Mouse (Mus musculus) liver, embryonic 12.5 days (tissue): Measurements from ENCODE around the gene Hcrtr1. TPM values are rescaled to one million over a fixed set of nuclear protein-coding genes. Genes with fewer than 3 reads are reported as not detected.

ENCODE experiments used
- ATAC-seq: fragments of 200-750 bp; cut with Nextera tagmentation; 2 replicates; pipeline ENCODE4 v1.8.0; 2017; ENCODE audit warnings: moderate number of reproducible peaks, mild to moderate bottlenecking, moderate library complexity
- H3K27ac ChIP-seq: fragments of 300-500 bp; sonication (generic); 2 replicates; pipeline ENCODE4 v1.5.1; 2016; ENCODE audit warnings: mild to moderate bottlenecking
- H3K27me3 ChIP-seq: fragments of 300-500 bp; sonication (generic); replicated peaks from 2 replicates; pipeline ENCODE4 v1.6.1; 2016; ENCODE audit warnings: mild to moderate bottlenecking, moderate library complexity
- H3K36me3 ChIP-seq: fragments of 300-500 bp; sonication (generic); 2 replicates; pipeline ENCODE4 v1.6.1; 2016; ENCODE audit warnings: mild to moderate bottlenecking, moderate library complexity
- H3K4me1 ChIP-seq: fragments of 300-500 bp; sonication (generic); 2 replicates; pipeline ENCODE4 v1.6.1; 2016
- H3K4me2 ChIP-seq: fragments of 300-500 bp; sonication (generic); 2 replicates; pipeline ENCODE4 v1.6.1; 2016; ENCODE audit warnings: mild to moderate bottlenecking, moderate library complexity
- H3K4me3 ChIP-seq: fragments of 300-500 bp; sonication (generic); 2 replicates; pipeline ENCODE4 v1.5.1; 2016; ENCODE audit warnings: mild to moderate bottlenecking, moderate library complexity
- H3K9ac ChIP-seq: fragments of 300-500 bp; sonication (generic); 2 replicates; pipeline ENCODE4 v1.6.1; 2016; ENCODE audit warnings: mild to moderate bottlenecking, moderate library complexity
- H3K9me3 ChIP-seq: fragments of 300-500 bp; sonication (generic); replicated peaks from 2 replicates; pipeline ENCODE4 v1.6.1; 2016; ENCODE audit warnings: mild to moderate bottlenecking, moderate library complexity
- WGBS: fragments of 180-500 bp; shearing (Covaris S2); methylation state at CpG from one replicate; pipeline ENCODE4 v1.1.7; 2016; ENCODE audit not compliant: insufficient replicate concordance; 5-methylcytosine and 5-hydroxymethylcytosine counted together
- polyA plus RNA-seq: library from polyadenylated mRNA; unstranded; fragments of >200 nt; fragmentation: Nextera tagmentation; extraction: Ambion mirVana; gene quantifications from 2 replicates; pipeline ENCODE4 v1.2.1, GENCODE M21; 2016

The Hcrtr1 gene
- polyA plus RNA-seq, 1 experiment from 2014 or later = not detected

- no peaks in the 10 kb centered on the region for H3K9me3 ChIP-seq
- H3K9ac ChIP-seq = no peak overlapping the region
- H3K4me2 ChIP-seq = no peak overlapping the region
- 70% methylated on average over 7 of the region's 7 CpGs for WGBS
- no peak overlapping the region for H3K27ac ChIP-seq
- peaks cover 14% of the 10 kb centered on the region for H3K4me1 ChIP-seq
- peaks cover 17% of the 10 kb centered on the region for H3K36me3 ChIP-seq
- H3K4me3 ChIP-seq = no peak overlapping the region
- no peak for ATAC-seq
- H3K27me3 ChIP-seq = peaks cover 23% of the 10 kb centered on the region
Measured at GRCm38 (mm10) chr4:130131448-130132105, 7.6 kb downstream of the Hcrtr1 start.

GRCm38 (mm10) chr4:130130641-130131350, 8.4 kb downstream of the Hcrtr1 start:
- Histone ChIP-seq H3K9ac (no peak overlapping the region), H3K4me1 (peaks cover 14% of the 10 kb centered on the region), H3K4me3 (no peak overlapping the region), H3K27ac (no peak overlapping the region), H3K4me2 (no peak overlapping the region), H3K9me3 (no peaks in the 10 kb centered on the region), H3K36me3 (peaks cover 24% of the 10 kb centered on the region), H3K27me3 (peaks cover 16% of the 10 kb centered on the region)
- 63% methylated on average over 13 of the region's 13 CpGs for WGBS
- no peak for ATAC-seq

GRCm38 (mm10) chr4:130130082-130130481, 9.1 kb downstream of the Hcrtr1 start:
- Histone ChIP-seq H3K4me2 (no peak overlapping the region), H3K27me3 (peaks cover 11% of the 10 kb centered on the region), H3K27ac (no peak overlapping the region), H3K4me3 (no peak overlapping the region), H3K36me3 (peaks cover 32% of the 10 kb centered on the region), H3K4me1 (peaks cover 14% of the 10 kb centered on the region), H3K9ac (no peak overlapping the region), H3K9me3 (no peaks in the 10 kb centered on the region)
- no peak for ATAC-seq
- WGBS = 74% methylated on average over 10 of the region's 10 CpGs

- Histone ChIP-seq H3K9me3 (no peaks in the 10 kb centered on the region), H3K36me3 (peaks cover 43% of the 10 kb centered on the region), H3K27ac (no peak overlapping the region), H3K27me3 (peaks cover 9% of the 10 kb centered on the region), H3K4me3 (no peak overlapping the region), H3K9ac (no peak overlapping the region), H3K4me2 (no peak overlapping the region; the same call in 1 of the 2 replicates), H3K4me1 (peaks cover 14% of the 10 kb centered on the region)
- WGBS = 37% methylated on average over 5 of the region's 5 CpGs
- 0 out of 2 replicates have a peak, but pooled peaks have one; percentile 28 for ATAC-seq
Measured at GRCm38 (mm10) chr4:130128907-130129306, 10.3 kb downstream of the Hcrtr1 start.

- Histone ChIP-seq H3K27ac (no peak overlapping the region), H3K27me3 (peaks cover under 1% of the 10 kb centered on the region; the same call in 1 of the 2 replicates), H3K9me3 (no peaks in the 10 kb centered on the region), H3K4me3 (no peak overlapping the region), H3K4me1 (peaks cover 14% of the 10 kb centered on the region), H3K4me2 (no peak overlapping the region), H3K36me3 (peaks cover 72% of the 10 kb centered on the region), H3K9ac (no peak overlapping the region)
- 81% methylated on average over 5 of the region's 5 CpGs for WGBS
- ATAC-seq = no peak
Measured at GRCm38 (mm10) chr4:130125935-130126334, 13.2 kb downstream of the Hcrtr1 start.

GRCm38 (mm10) chr4:130125164-130125563, 14.0 kb downstream of the Hcrtr1 start:
- 82% methylated on average over 6 of the region's 6 CpGs for WGBS
- no peak overlapping the region for H3K9ac ChIP-seq
- H3K9me3 ChIP-seq = no peaks in the 10 kb centered on the region
- ATAC-seq = no peak
- H3K4me1 ChIP-seq = peaks cover 14% of the 10 kb centered on the region
- no peak overlapping the region for H3K4me2 ChIP-seq
- H3K36me3 ChIP-seq = peaks cover 78% of the 10 kb centered on the region
- no peak overlapping the region for H3K4me3 ChIP-seq
- no peaks in the 10 kb centered on the region for H3K27me3 ChIP-seq
- no peak overlapping the region for H3K27ac ChIP-seq

- ATAC-seq = no peak
- H3K27me3 ChIP-seq = no peaks in the 10 kb centered on the region
- no peak overlapping the region for H3K9ac ChIP-seq
- no peaks in the 10 kb centered on the region for H3K9me3 ChIP-seq
- H3K27ac ChIP-seq = no peak overlapping the region
- WGBS = 90% methylated on average over 4 of the region's 4 CpGs
- no peak overlapping the region for H3K4me2 ChIP-seq
- peaks cover 78% of the 10 kb centered on the region for H3K36me3 ChIP-seq
- peaks cover 14% of the 10 kb centered on the region for H3K4me1 ChIP-seq
- no peak overlapping the region for H3K4me3 ChIP-seq
Measured at GRCm38 (mm10) chr4:130124110-130124509, 15.0 kb downstream of the Hcrtr1 start.

- Histone ChIP-seq H3K9ac (no peak overlapping the region), H3K27ac (no peak overlapping the region), H3K9me3 (no peaks in the 10 kb centered on the region), H3K36me3 (peaks cover 76% of the 10 kb centered on the region), H3K4me3 (no peak overlapping the region), H3K4me2 (no peak overlapping the region), H3K4me1 (peaks cover 3% of the 10 kb centered on the region; the same call in 1 of the 2 replicates), H3K27me3 (no peaks in the 10 kb centered on the region)
- no peak for ATAC-seq
- 82% methylated on average over 5 of the region's 5 CpGs for WGBS
Measured at GRCm38 (mm10) chr4:130123020-130123419, 16.1 kb downstream of the Hcrtr1 start.

- Histone ChIP-seq H3K27me3 (no peaks in the 10 kb centered on the region), H3K4me1 (no peaks in the 10 kb centered on the region), H3K4me2 (no peak overlapping the region), H3K4me3 (no peak overlapping the region), H3K9me3 (no peaks in the 10 kb centered on the region), H3K36me3 (peaks cover 61% of the 10 kb centered on the region), H3K9ac (no peak overlapping the region), H3K27ac (no peak overlapping the region)
- no peak for ATAC-seq
- 84% methylated on average over 8 of the region's 8 CpGs for WGBS
Measured at GRCm38 (mm10) chr4:130121560-130121959, 17.6 kb downstream of the Hcrtr1 start.

- no peaks in the 10 kb centered on the region for H3K27me3 ChIP-seq
- 53% methylated on average over 4 of the region's 4 CpGs for WGBS
- no peak overlapping the region for H3K4me2 ChIP-seq
- peaks cover 54% of the 10 kb centered on the region for H3K36me3 ChIP-seq
- no peaks in the 10 kb centered on the region for H3K9me3 ChIP-seq
- H3K27ac ChIP-seq = no peak overlapping the region
- ATAC-seq = no peak
- H3K9ac ChIP-seq = no peak overlapping the region
- H3K4me3 ChIP-seq = no peak overlapping the region
- H3K4me1 ChIP-seq = no peaks in the 10 kb centered on the region
Measured at GRCm38 (mm10) chr4:130120752-130121151, 18.4 kb downstream of the Hcrtr1 start.

- H3K4me2 ChIP-seq = no peak overlapping the region
- ATAC-seq = no peak
- no peaks in the 10 kb centered on the region for H3K27me3 ChIP-seq
- whole genome bisulfite sequencing = 89% methylated on average over 1 of the region's 1 CpGs
- peaks cover 54% of the 10 kb centered on the region for H3K4me1 ChIP-seq
- H3K4me3 ChIP-seq = no peak overlapping the region
- peaks cover 16% of the 10 kb centered on the region; the same call in 1 of the 2 replicates for H3K36me3 ChIP-seq
- H3K9me3 ChIP-seq = no peaks in the 10 kb centered on the region
- no peak overlapping the region for H3K9ac ChIP-seq
- H3K27ac ChIP-seq = peak overlapping the region; percentile 41; the same call in 1 of the 2 replicates
Measured at GRCm38 (mm10) chr4:130112732-130113131, 26.4 kb downstream of the Hcrtr1 start.

- Histone ChIP-seq H3K4me1 (peaks cover 54% of the 10 kb centered on the region), H3K9me3 (no peaks in the 10 kb centered on the region), H3K4me2 (no peak overlapping the region; the same call in 1 of the 2 replicates), H3K4me3 (no peak overlapping the region), H3K27ac (peak overlapping the region; percentile 41), H3K36me3 (peaks cover 16% of the 10 kb centered on the region; the same call in 1 of the 2 replicates), H3K9ac (no peak overlapping the region), H3K27me3 (no peaks in the 10 kb centered on the region)
- 62% methylated on average over 7 of the region's 7 CpGs for WGBS
- peak; percentile 40; the same call in 1 of the 2 replicates for ATAC-seq
Measured at GRCm38 (mm10) chr4:130112299-130112698, 26.9 kb downstream of the Hcrtr1 start.
